Mouse (Mus musculus) layer of hippocampus, adult 9-11 months (tissue): Measurements from ENCODE around the gene Ttc7b.
A peak's percentile ranks its signal among the peaks of the same experiment; 100 is the strongest.

ENCODE experiments used
- DNase-seq: peaks from one replicate; pipeline ENCODE4 v3.0.0; 2022

Ttc7b gene

GRCm38 (mm10) chr12:100406094-100406493 lies 114.5 kb downstream of the Ttc7b start:
- no peak for DNase-seq

- no peak for DNase-seq
Measured at GRCm38 (mm10) chr12:100405512-100406030, 115.1 kb downstream of the Ttc7b start.

- no peak for DNase-seq
Measured at GRCm38 (mm10) chr12:100404430-100404829, 116.2 kb downstream of the Ttc7b start.

GRCm38 (mm10) chr12:100403005-100403324 lies 117.7 kb downstream of the Ttc7b start:
- DNase-seq, result no peak

- DNase-seq, result peak; percentile 52
Measured at GRCm38 (mm10) chr12:100402296-100403004, 118.2 kb downstream of the Ttc7b start.

- no peak for DNase-seq
Measured at GRCm38 (mm10) chr12:100400119-100400518, 120.5 kb downstream of the Ttc7b start.

GRCm38 (mm10) chr12:100399126-100399727 lies 121.4 kb downstream of the Ttc7b start:
- no peak for DNase-seq

GRCm38 (mm10) chr12:100398268-100398943 lies 122.2 kb downstream of the Ttc7b start:
- peak; percentile 57 for DNase-seq

- no peak for DNase-seq
Measured at GRCm38 (mm10) chr12:100397432-100398146, 123.0 kb downstream of the Ttc7b start.

- no peak for DNase-seq
Measured at GRCm38 (mm10) chr12:100396806-100397205, 123.8 kb downstream of the Ttc7b start.

- DNase-seq, result no peak
Measured at GRCm38 (mm10) chr12:100393532-100393931, 127.1 kb downstream of the Ttc7b start.

- peak; percentile 51 for DNase-seq
Measured at GRCm38 (mm10) chr12:100393109-100393508, 127.5 kb downstream of the Ttc7b start.

GRCm38 (mm10) chr12:100392466-100392865 lies 128.2 kb downstream of the Ttc7b start:
- DNase-seq, result peak; percentile 44

GRCm38 (mm10) chr12:100391890-100392289 lies 128.7 kb downstream of the Ttc7b start:
- no peak for DNase-seq

GRCm38 (mm10) chr12:100389878-100390710 lies 130.5 kb downstream of the Ttc7b start:
- no peak for DNase-seq

GRCm38 (mm10) chr12:100386259-100386658 lies 134.4 kb downstream of the Ttc7b start:
- DNase-seq, result no peak

- no peak for DNase-seq
Measured at GRCm38 (mm10) chr12:100382526-100382925, 138.1 kb downstream of the Ttc7b start.

- DNase-seq, result no peak
Measured at GRCm38 (mm10) chr12:100381941-100382340, 138.7 kb downstream of the Ttc7b start.

GRCm38 (mm10) chr12:100380697-100381291 lies 139.8 kb downstream of the Ttc7b start:
- DNase-seq, result no peak

- DNase-seq, result no peak
Measured at GRCm38 (mm10) chr12:100379833-100380232, 140.8 kb downstream of the Ttc7b start.

- DNase-seq, result no peak
Measured at GRCm38 (mm10) chr12:100378266-100378665, 142.4 kb downstream of the Ttc7b start.

- no peak for DNase-seq
Measured at GRCm38 (mm10) chr12:100377791-100378190, 142.8 kb downstream of the Ttc7b start.
